Mouse (Mus musculus): ENCODE results near the gene Olfr361. TPM values are rescaled to one million over a fixed set of nuclear protein-coding genes. Genes with fewer than 3 reads are reported as not detected.
"Not testable (repeated sequence)": the region's sequence is repeated elsewhere in the genome, so short reads cannot be mapped to it uniquely, and the experiment has no call there.

The Olfr361 gene
- total RNA-seq (2021), result not detected
- long read RNA-seq, experiment 1, result 0 reads
- long read RNA-seq, experiment 2, result 0 reads

DNA sequence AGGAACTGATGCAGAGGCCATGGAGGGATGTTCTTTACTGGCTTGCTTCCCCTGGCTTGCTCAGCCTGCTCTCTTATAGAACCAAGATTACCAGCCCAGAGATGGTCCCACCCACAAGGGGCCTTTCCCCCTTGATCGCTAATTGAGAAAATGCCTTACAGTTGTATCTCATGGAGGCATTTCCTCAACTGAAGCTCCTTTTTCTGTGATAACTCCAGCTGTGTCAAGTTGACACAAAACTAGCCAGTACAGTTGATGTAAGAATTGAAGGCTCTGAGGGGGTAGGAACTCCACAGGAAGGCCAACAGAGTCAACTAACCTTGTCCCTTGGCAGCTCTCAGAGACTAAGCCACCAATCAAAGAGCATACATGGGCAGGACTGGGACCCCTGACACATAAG, at the start of gene Olfr361:
Gene Olfr361 (minus strand): TSS at position 101 of the 400 bp plus-strand sequence.
- not testable (repeated sequence) for DNase-seq (ENCODE audit: low spot score in 2 of 2)

DNA sequence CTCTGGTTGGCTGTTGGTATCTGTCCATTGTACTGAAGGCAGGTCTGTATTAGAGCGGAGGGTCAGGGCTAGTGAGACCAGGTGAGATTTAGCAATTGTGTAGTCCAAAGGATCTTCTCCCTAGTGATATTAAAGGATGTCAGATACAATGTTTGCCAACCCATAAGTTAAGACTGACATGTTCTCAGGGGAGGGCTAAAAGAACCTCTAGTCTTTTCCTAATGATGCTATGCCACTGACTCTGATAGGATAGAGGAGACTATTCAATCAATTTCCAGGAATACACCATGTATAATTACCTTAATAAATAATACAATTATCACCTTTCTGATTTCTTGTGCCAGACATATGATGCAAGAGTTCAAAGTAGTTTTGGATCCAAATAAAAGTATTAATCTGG, 28.7 kb upstream of the Olfr361 start, which contains the start of gene Olfr362:
Gene Olfr362 (minus strand): TSS at position 101 of the 400 bp plus-strand sequence.
- DNase-seq (ENCODE audit: low spot score in 2 of 2), result no peak

DNA sequence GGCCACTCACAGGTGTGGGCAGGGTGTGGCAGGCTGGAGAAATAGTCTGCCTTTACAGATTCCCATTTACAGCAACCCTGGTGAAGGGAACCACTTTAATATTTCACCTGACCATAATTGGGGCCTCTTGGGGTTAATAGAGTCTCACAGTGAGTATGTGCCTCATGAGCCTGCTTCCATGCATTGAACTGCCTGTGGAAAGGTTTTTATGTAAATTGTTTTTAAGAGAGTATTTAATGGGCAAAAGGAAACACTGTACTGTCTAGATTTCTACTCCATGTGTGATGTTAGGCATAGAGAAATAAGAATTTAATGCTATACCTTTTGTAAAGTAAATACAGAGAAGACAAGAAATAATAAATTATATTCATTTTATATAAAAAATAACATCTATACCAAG, 23.6 kb downstream of the Olfr361 start, which contains the start of gene Olfr360:
Gene Olfr360 (plus strand): TSS at position 301 of the 400 bp plus-strand sequence.
- DNase-seq (ENCODE audit: low spot score in 2 of 2), result no peak

Other genes starting within 250 kb of the Olfr361 start
- not detected for gene Olfr350, start 243.0 kb downstream of the Olfr361 start, total RNA-seq (2021)
- not detected for gene Olfr351, start 226.6 kb downstream of the Olfr361 start, total RNA-seq (2021)
- not detected for gene Olfr352, start 220.8 kb downstream of the Olfr361 start, total RNA-seq (2021)
- gene Olfr353, start 196.4 kb downstream of the Olfr361 start, total RNA-seq (2021), result not detected
- not detected for gene Olfr354, start 183.6 kb downstream of the Olfr361 start, total RNA-seq (2021)
- gene Olfr355, start 160.4 kb downstream of the Olfr361 start, total RNA-seq (2021), result not detected
- gene Olfr356, start 152.2 kb downstream of the Olfr361 start, total RNA-seq (2021), result not detected
- gene Olfr357, start 95.5 kb downstream of the Olfr361 start, total RNA-seq (2021), result not detected
- gene Olfr358, start 80.0 kb downstream of the Olfr361 start, total RNA-seq (2021), result not detected
- not detected for gene Olfr360, start 23.5 kb downstream of the Olfr361 start, total RNA-seq (2021)
- not detected for gene Olfr362, start 28.6 kb upstream of the Olfr361 start, total RNA-seq (2021)
- gene Olfr364-ps1, start 50.0 kb upstream of the Olfr361 start, total RNA-seq (2021), result not detected
- gene Olfr365, start 98.9 kb upstream of the Olfr361 start, total RNA-seq (2021), result not detected
- gene Olfr366, start 122.3 kb upstream of the Olfr361 start, total RNA-seq (2021), result not detected
- gene Olfr368, start 237.2 kb upstream of the Olfr361 start, total RNA-seq (2021), result not detected

Measured in adrenal gland, adult 18-20 months (tissue).